Mouse (Mus musculus): ENCODE measurements around the gene Lcn12. TPM values are rescaled to one million over a fixed set of nuclear protein-coding genes. Genes with fewer than 3 reads are reported as not detected.

The Lcn12 gene
- polyA plus RNA-seq, 1 experiment from 2014 or later = not detected

DNA sequence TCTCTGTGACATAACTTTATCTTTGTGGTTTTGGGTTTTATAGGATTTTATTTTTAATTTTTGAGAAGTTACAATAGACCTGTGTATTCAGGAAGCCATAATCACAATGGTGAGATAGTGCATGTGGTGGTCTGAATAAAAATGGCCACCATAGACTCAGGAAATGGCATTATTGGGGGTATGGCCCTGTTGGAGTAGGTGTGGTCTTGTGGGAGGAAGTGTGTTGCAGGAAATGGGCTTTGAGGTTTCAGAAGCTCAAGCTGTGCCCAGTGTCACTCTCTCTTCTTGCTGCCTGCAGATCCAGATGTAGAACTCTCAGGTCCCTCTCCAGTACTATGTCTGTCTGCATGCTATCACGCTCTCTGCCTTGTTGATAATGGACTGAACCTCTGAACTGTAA lies 13.2 kb downstream of the Lcn12 start:
- peaks cover 7% of the 10 kb centered on the region for H3K4me1 ChIP-seq (ENCODE audit: control insufficient read depth, insufficient read depth, low read length)
- 81% methylated on average over 1 of the region's 1 CpGs for WGBS
- H3K9me3 ChIP-seq (ENCODE audit: control insufficient read depth, low read length) = no peaks in the 10 kb centered on the region
- H3K4me3 ChIP-seq (ENCODE audit: low read length) = no peak overlapping the region
- no peak overlapping the region for H3K27ac ChIP-seq (ENCODE audit: low read length)
- no peak for ATAC-seq
- no peaks in the 10 kb centered on the region for H3K36me3 ChIP-seq (ENCODE audit: control insufficient read depth, insufficient read depth, low read length)
- H3K9ac ChIP-seq (ENCODE audit: low read depth, low read length) = no peak overlapping the region
- H3K27me3 ChIP-seq (replicated peaks; ENCODE audit: control insufficient read depth, insufficient read depth, low read length) = no peaks in the 10 kb centered on the region
- no peak overlapping the region for H3K4me2 ChIP-seq (ENCODE audit: low read depth, low read length)

DNA sequence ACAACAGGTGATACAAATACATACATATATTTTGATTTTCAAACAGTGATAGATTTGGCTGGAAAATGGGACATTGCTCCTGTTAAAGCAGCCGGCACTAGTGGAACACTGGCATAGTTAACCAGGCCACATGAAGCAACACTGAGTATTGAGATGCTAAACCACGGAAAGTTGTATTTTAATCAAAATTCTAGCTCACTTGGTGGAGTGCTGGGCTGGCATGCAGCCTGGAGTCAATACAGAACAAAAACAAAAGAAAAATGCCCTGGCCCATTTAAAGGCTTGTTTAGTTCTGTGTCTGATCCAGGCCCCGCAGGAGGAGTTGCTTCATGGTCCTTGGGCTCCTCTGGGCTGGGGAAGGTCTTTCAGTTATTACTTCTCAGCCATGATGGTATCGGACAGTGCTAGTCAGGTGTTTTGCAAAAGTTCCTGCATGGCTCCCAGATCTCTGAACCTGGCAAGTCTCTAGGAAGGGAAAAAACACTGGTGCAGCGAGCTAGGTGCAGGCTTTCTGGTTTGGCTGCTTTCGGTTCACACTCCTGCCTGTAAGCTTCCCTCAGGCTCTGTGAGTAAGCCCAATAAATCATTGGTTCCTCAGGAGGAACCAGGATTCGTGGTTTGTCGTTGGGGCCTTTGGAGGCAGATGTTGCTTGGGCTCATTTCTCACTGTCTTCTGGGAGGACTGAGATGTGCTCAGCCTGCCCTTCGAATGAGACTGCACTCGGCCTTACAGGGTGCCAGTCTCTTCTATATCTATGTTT lies 14.0 kb downstream of the Lcn12 start:
- 50% methylated on average over 10 of the region's 10 CpGs for WGBS

DNA sequence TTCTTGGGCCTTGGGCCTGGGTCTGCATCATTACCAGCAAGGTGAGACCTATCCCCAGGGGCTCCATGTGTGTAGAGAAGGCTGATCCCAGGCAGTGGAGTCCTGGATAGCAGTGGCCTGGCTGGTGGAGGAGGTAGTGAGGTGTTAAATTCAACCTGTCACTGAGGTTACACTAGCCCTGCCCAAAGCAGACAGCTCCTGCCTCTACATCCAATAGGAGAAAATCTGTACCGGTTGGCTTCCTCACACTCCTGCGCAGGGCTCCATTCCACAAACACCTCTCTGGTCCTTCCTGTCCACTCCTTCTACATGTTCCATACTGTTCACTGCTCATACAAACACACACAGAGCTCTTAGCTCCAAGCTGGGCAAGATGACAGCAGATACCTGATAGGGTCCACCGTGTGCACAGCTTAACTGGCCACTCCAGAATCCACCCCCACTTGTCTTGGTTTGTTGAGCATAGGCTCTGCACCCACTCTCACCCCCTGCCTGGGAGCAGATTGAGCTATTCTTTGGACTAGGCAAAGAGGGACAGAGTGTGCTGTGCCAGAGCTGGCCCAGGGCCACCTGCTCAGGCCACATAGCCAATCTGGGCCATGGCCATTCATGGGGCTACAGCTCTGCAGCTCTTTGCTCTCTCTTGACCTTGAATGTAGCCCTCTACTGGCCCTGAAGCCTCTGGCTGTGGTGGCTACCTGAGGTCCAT lies 15.6 kb downstream of the Lcn12 start:
- no peak overlapping the region for H3K9ac ChIP-seq (ENCODE audit: low read depth, low read length)
- no peaks in the 10 kb centered on the region for H3K4me1 ChIP-seq (ENCODE audit: control insufficient read depth, insufficient read depth, low read length)
- no peaks in the 10 kb centered on the region for H3K9me3 ChIP-seq (ENCODE audit: control insufficient read depth, low read length)
- WGBS = 94% methylated on average over 3 of the region's 3 CpGs
- H3K4me2 ChIP-seq (ENCODE audit: low read depth, low read length) = no peak overlapping the region
- H3K27me3 ChIP-seq (replicated peaks; ENCODE audit: control insufficient read depth, insufficient read depth, low read length) = no peaks in the 10 kb centered on the region
- H3K27ac ChIP-seq (ENCODE audit: low read length) = no peak overlapping the region
- ATAC-seq = no peak
- no peak overlapping the region for H3K4me3 ChIP-seq (ENCODE audit: low read length)
- no peaks in the 10 kb centered on the region for H3K36me3 ChIP-seq (ENCODE audit: control insufficient read depth, insufficient read depth, low read length)

More for the DNA sequence above, 14.0 kb downstream of the Lcn12 start:
- Histone ChIP-seq H3K36me3 (ENCODE audit: control insufficient read depth, insufficient read depth, low read length) (no peaks in the 10 kb centered on the region), H3K4me2 (ENCODE audit: low read depth, low read length) (no peak overlapping the region), H3K4me1 (ENCODE audit: control insufficient read depth, insufficient read depth, low read length) (no peaks in the 10 kb centered on the region), H3K9ac (ENCODE audit: low read depth, low read length) (no peak overlapping the region), H3K9me3 (ENCODE audit: control insufficient read depth, low read length) (no peaks in the 10 kb centered on the region), H3K27ac (ENCODE audit: low read length) (peak overlapping the region; percentile 48; the same call in 1 of the 2 replicates), H3K4me3 (ENCODE audit: low read length) (no peak overlapping the region), H3K27me3 (replicated peaks; ENCODE audit: control insufficient read depth, insufficient read depth, low read length) (no peaks in the 10 kb centered on the region)
- peak; percentile 7; the same call in 1 of the 2 replicates for ATAC-seq

DNA sequence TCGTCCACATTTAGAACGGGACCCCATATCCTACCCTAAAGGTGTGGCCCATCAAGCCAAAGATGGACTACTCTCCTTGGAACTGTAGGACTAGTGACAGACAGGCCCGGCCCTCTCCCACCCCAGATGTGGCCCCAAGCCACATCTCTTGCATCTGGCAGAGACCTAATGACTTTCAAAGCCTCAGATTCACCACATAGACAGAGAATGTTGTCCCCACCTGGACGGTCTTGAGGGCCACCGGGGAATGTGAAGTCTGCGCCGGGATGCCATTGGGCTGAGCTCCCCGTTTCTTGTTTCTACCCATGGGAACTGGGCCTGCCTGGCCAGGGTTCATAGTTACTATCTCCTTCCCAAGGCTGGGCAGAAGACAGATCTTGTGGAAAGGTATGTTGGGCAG lies 16.2 kb downstream of the Lcn12 start:
- Histone ChIP-seq H3K36me3 (ENCODE audit: control insufficient read depth, insufficient read depth, low read length) (no peaks in the 10 kb centered on the region), H3K9ac (ENCODE audit: low read depth, low read length) (no peak overlapping the region), H3K4me3 (ENCODE audit: low read length) (no peak overlapping the region), H3K27me3 (replicated peaks; ENCODE audit: control insufficient read depth, insufficient read depth, low read length) (no peaks in the 10 kb centered on the region), H3K27ac (ENCODE audit: low read length) (no peak overlapping the region), H3K4me1 (ENCODE audit: control insufficient read depth, insufficient read depth, low read length) (no peaks in the 10 kb centered on the region), H3K9me3 (ENCODE audit: control insufficient read depth, low read length) (no peaks in the 10 kb centered on the region), H3K4me2 (ENCODE audit: low read depth, low read length) (no peak overlapping the region)
- no peak for ATAC-seq
- 83% methylated on average over 8 of the region's 8 CpGs for WGBS

DNA sequence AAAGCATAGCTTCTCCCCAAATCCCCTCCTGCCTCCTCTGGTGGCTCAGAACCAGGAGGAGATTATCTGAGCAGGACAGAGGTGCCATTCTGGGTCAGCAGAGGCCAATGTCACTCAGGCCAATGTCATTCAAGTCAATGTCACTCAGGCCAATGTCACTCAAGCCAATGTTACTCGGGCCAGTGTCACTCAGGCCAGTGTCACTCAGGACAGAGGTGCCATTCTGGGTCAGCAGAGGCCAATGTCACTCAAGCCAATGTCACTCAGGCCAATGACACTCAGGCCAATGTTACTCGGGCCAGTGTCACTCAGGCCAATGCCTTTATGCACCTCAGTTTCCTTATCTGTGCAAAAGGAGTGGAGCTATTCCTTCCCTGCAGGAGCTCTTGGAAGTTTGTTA lies 21.2 kb downstream of the Lcn12 start:
- WGBS = 79% methylated on average over 2 of the region's 2 CpGs
- Histone ChIP-seq H3K4me2 (ENCODE audit: low read depth, low read length) (no peak overlapping the region), H3K9ac (ENCODE audit: low read depth, low read length) (no peak overlapping the region), H3K4me1 (ENCODE audit: control insufficient read depth, insufficient read depth, low read length) (peaks cover 8% of the 10 kb centered on the region), H3K27me3 (replicated peaks; ENCODE audit: control insufficient read depth, insufficient read depth, low read length) (no peaks in the 10 kb centered on the region), H3K27ac (ENCODE audit: low read length) (no peak overlapping the region), H3K4me3 (ENCODE audit: low read length) (no peak overlapping the region), H3K9me3 (ENCODE audit: control insufficient read depth, low read length) (no peaks in the 10 kb centered on the region), H3K36me3 (ENCODE audit: control insufficient read depth, insufficient read depth, low read length) (no peaks in the 10 kb centered on the region)
- no peak for ATAC-seq

DNA sequence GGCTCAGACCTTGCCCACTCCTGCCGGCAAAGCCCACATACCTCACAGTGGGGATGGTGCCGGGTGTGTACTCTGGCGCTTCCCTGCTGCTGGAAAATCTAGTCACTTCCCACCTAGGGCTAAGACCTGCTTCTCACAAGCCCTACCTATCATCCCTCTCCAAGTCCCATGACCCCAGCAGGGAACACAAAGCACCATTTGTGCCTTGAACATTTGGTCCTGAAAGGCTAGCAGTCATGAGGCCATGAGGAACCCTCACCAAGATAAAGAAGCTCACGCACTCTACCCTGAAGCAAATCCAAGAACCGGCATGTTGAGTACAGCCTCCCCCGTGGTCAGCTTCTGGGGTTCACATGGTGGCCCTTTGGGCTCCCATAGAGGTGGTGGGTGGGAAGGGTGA lies 23.7 kb downstream of the Lcn12 start, which contains the start of gene Ptgds:
Gene Ptgds (minus strand): TSS at position 78 of the 400 bp plus-strand sequence.
- WGBS = 47% methylated on average over 6 of the region's 6 CpGs
- H3K4me1 ChIP-seq (ENCODE audit: control insufficient read depth, insufficient read depth, low read length) = peaks cover 10% of the 10 kb centered on the region
- no peak within 1 kb of the TSS for H3K9ac ChIP-seq (ENCODE audit: low read depth, low read length)
- no peaks in the 10 kb centered on the region for H3K9me3 ChIP-seq (ENCODE audit: control insufficient read depth, low read length)
- H3K36me3 ChIP-seq (ENCODE audit: control insufficient read depth, insufficient read depth, low read length) = no peaks in the 10 kb centered on the region
- H3K27me3 ChIP-seq (replicated peaks; ENCODE audit: control insufficient read depth, insufficient read depth, low read length) = no peaks in the 10 kb centered on the region
- H3K4me2 ChIP-seq (ENCODE audit: low read depth, low read length) = no peak within 1 kb of the TSS
- no peak within 1 kb of the TSS for H3K27ac ChIP-seq (ENCODE audit: low read length)
- ATAC-seq = no peak
- H3K4me3 ChIP-seq (ENCODE audit: low read length) = no peak within 1 kb of the TSS

DNA sequence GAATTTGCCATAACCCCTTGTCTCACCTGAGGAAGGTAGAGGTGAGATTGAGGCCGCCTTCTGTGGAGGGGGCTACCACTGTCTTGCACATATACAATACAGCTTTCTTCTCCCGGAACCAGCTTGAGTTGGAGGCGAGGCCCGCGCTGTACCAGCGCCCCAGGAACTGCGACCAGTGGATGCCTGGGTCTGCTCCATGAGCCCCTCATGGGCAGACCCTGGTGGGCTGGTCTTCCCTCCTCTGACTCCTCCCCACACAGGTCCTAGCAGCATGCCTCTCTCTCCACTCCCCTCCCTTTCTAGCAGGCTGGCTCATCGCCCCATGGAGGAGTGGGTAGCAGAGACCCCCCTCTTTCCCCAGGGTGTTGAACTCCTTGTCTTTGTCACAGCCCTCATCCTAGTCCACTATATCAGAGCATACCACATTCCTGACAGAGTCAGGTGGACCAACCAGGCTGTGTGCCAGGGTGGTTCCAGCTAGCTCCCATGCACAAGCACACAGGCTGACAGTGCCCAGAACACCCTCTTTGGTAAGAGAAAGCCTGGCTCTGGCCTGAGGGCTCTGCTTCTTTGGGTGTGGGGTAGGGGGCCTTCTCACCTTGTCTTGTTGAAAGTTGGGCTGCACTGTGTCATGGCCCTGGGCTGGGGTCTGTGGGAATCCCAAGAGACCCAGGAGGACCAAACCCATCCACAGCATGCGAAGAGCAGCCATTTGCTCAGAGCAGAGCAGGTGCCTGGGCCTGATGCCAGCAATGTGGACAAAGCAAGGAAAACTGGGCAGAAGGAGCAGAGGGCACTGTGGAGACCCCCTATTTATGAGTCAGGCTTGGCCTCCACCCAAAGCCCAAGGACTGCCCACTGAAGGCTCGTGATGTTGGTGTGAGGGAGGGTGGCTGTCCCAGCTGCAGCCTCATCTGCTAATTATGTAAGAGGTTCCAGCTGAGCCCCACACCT lies 24.5 kb downstream of the Lcn12 start:
- H3K36me3 ChIP-seq (ENCODE audit: control insufficient read depth, insufficient read depth, low read length) = no peaks in the 10 kb centered on the region
- 0 out of 2 replicates have a peak, but pooled peaks have one; percentile 10 for ATAC-seq
- H3K4me3 ChIP-seq (ENCODE audit: low read length) = no peak overlapping the region
- H3K27ac ChIP-seq (ENCODE audit: low read length) = no peak overlapping the region
- no peaks in the 10 kb centered on the region for H3K27me3 ChIP-seq (replicated peaks; ENCODE audit: control insufficient read depth, insufficient read depth, low read length)
- H3K9ac ChIP-seq (ENCODE audit: low read depth, low read length) = no peak overlapping the region
- H3K9me3 ChIP-seq (ENCODE audit: control insufficient read depth, low read length) = no peaks in the 10 kb centered on the region
- 80% methylated on average over 10 of the region's 10 CpGs for WGBS
- H3K4me1 ChIP-seq (ENCODE audit: control insufficient read depth, insufficient read depth, low read length) = peaks cover 10% of the 10 kb centered on the region
- H3K4me2 ChIP-seq (ENCODE audit: low read depth, low read length) = no peak overlapping the region

DNA sequence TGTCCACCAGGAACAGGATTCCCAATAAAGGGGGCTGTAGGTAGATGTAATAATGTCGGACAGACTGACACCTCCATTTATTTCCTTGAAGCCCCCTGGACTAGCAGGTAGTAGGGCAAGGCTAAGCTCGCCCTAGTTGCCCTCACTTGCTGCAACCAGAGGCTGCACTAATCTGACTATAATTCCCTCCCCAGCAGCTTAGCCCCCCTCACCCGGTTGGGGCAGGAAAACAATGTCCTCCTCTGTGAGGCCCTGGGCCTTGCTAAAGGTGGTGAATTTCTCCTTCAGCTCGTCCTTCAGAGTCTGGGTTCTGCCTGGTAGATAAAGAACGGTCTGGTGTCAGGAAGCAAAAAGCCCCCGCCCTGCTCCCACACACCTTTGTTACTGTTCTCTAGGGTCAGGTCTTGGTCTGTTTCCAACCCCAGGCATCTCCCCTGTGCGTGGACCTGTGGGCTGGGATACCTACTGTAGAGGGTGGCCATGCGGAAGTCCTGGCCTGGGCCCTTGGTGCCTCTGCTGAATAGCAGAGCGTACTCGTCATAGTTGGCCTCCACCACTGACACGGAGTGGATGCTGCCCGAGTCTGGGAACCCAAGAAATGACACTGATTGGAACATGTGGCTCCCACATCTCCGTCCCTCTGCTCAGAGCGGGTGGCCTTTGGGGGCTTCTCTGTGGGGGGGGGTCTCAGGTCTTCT lies 26.0 kb downstream of the Lcn12 start:
- Histone ChIP-seq H3K9me3 (ENCODE audit: control insufficient read depth, low read length) (no peaks in the 10 kb centered on the region), H3K27me3 (replicated peaks; ENCODE audit: control insufficient read depth, insufficient read depth, low read length) (no peaks in the 10 kb centered on the region), H3K4me1 (ENCODE audit: control insufficient read depth, insufficient read depth, low read length) (peaks cover 10% of the 10 kb centered on the region), H3K27ac (ENCODE audit: low read length) (no peak overlapping the region), H3K4me2 (ENCODE audit: low read depth, low read length) (no peak overlapping the region), H3K4me3 (ENCODE audit: low read length) (no peak overlapping the region), H3K36me3 (ENCODE audit: control insufficient read depth, insufficient read depth, low read length) (no peaks in the 10 kb centered on the region), H3K9ac (ENCODE audit: low read depth, low read length) (no peak overlapping the region)
- no peak for ATAC-seq
- WGBS = 75% methylated on average over 14 of the region's 14 CpGs
